Mouse (Mus musculus) neural tube, embryonic 11.5 days (tissue): ENCODE data around the gene Slc4a5. TPM values are rescaled to one million over a fixed set of nuclear protein-coding genes. Genes with fewer than 3 reads are reported as not detected.
A peak's percentile ranks its signal among the peaks of the same experiment; 100 is the strongest.

ENCODE experiments used
- ATAC-seq: fragments of 200-750 bp; cut with Nextera tagmentation; 2 replicates; pipeline ENCODE4 v1.8.0; 2017; ENCODE audit warnings: moderate number of reproducible peaks, mild to moderate bottlenecking, moderate TSS enrichment, moderate library complexity; ENCODE audit not compliant: insufficient read depth, low FRiP score, low TSS enrichment
- DNase-seq: peaks from one replicate; pipeline ENCODE4 v3.0.0-alpha.2; 2015; ENCODE audit warnings: low spot score
- H3K27ac ChIP-seq: fragments of 300-500 bp; sonication (generic); 2 replicates; pipeline ENCODE4 v1.5.1; 2014; ENCODE audit warnings: low read depth, mild to moderate bottlenecking, low read length
- H3K27me3 ChIP-seq: fragments of 300-500 bp; sonication (generic); 2 replicates; pipeline ENCODE4 v1.6.1; 2014; ENCODE audit warnings: mild to moderate bottlenecking, low read length, mixed read lengths; ENCODE audit not compliant: control insufficient read depth, insufficient read depth
- H3K36me3 ChIP-seq: fragments of 300-500 bp; sonication (generic); 2 replicates; pipeline ENCODE4 v1.6.1; 2014; ENCODE audit warnings: mild to moderate bottlenecking, low read length, moderate library complexity, mixed read lengths; ENCODE audit not compliant: control insufficient read depth, insufficient read depth
- H3K4me1 ChIP-seq: fragments of 300-500 bp; sonication (generic); 2 replicates; pipeline ENCODE4 v1.6.1; 2014; ENCODE audit warnings: low read length, mixed read lengths; ENCODE audit not compliant: control insufficient read depth, insufficient read depth
- H3K4me2 ChIP-seq: fragments of 300-500 bp; sonication (generic); 2 replicates; pipeline ENCODE4 v1.6.1; 2014; ENCODE audit warnings: low read depth, mild to moderate bottlenecking, moderate library complexity
- H3K4me3 ChIP-seq: fragments of 300-500 bp; sonication (generic); 2 replicates; pipeline ENCODE4 v1.5.1; 2014; ENCODE audit warnings: low read depth, low read length
- H3K9ac ChIP-seq: fragments of 300-500 bp; sonication (generic); 2 replicates; pipeline ENCODE4 v1.6.1; 2014; ENCODE audit warnings: mild to moderate bottlenecking, low read length
- H3K9me3 ChIP-seq: fragments of 300-500 bp; sonication (generic); 2 replicates; pipeline ENCODE4 v1.6.1; 2016; ENCODE audit warnings: low read length; ENCODE audit not compliant: control insufficient read depth
- WGBS: fragments of 180-500 bp; shearing (Covaris S2); extraction: QIAGEN DNeasy Blood & Tissue Kit; methylation state at CpG from one replicate; pipeline ENCODE4 v1.1.7; 2014; 5-methylcytosine and 5-hydroxymethylcytosine counted together
- polyA plus RNA-seq: library from polyadenylated mRNA; unstranded; fragments of >200 nt; fragmentation: Nextera tagmentation; extraction: Ambion mirVana; gene quantifications from 2 replicates; pipeline ENCODE4 v1.2.1, GENCODE M21; 2014

Slc4a5 gene
- polyA plus RNA-seq, 1 experiment from 2014 or later: 0.28 TPM

- Histone ChIP-seq H3K4me2 (peak overlapping the region; percentile 57), H3K9ac (peak overlapping the region; percentile 69), H3K36me3 (no peaks in the 10 kb centered on the region), H3K4me1 (no peaks in the 10 kb centered on the region), H3K9me3 (no peaks in the 10 kb centered on the region), H3K4me3 (peak overlapping the region; percentile 43), H3K27ac (0 out of 2 replicates have a peak overlapping the region, but pooled peaks have one; percentile 2), H3K27me3 (no peaks in the 10 kb centered on the region)
- 3% methylated on average over 28 of the region's 28 CpGs for WGBS
- DNase-seq (peak; percentile 81), ATAC-seq (peak; percentile 85)
These were observed 48.7 kb downstream of the Slc4a5 start for GRCm38 (mm10) chr6:83268144-83269010.

DNA sequence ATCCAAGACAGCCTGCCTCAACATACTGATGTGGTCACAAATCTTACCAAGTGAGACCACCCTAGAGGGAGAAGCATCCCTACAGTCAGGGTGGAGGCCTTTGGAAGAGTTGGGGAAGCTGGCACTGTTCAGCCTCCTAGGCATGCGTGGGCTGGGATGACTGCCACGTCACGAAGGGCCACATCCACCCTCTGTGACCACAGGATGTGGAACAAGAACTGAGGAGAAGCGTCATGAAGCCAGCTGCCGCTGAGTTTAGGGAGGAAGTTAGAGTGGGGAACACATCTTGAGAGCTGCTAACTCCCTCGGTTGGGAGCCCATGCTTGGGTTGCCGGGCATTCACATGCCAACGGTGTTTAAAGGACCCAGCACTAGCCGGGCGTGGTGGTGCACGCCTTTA lies 54.1 kb downstream of the Slc4a5 start:
- ATAC-seq (no peak), DNase-seq (no peak)
- 90% methylated on average over 11 of the region's 11 CpGs for WGBS
- no peak overlapping the region for H3K4me3 ChIP-seq
- H3K36me3 ChIP-seq: no peaks in the 10 kb centered on the region
- H3K9ac ChIP-seq: no peak overlapping the region
- H3K4me1 ChIP-seq: no peaks in the 10 kb centered on the region
- H3K9me3 ChIP-seq: no peaks in the 10 kb centered on the region
- no peak overlapping the region for H3K27ac ChIP-seq
- H3K27me3 ChIP-seq: no peaks in the 10 kb centered on the region
- no peak overlapping the region for H3K4me2 ChIP-seq

DNA sequence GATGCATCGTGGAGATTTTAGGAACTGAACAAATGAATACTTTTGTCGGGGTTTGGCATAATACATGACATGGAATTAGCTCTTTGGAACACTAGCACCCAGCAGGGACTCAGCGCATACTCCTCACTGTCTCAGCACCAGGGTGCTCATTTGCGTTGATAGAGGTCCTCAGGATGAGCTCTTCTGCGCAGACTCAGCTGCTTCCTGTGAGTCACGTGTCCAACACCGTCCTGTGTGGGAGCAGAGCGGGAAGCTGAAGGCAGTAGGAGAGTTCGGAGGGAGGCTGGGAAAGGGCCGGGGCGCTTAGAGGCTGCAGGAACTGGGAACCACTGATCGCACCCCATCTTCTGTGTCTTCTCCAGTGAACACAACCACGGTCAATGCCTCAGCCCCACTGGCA lies 57.5 kb downstream of the Slc4a5 start:
- no peaks in the 10 kb centered on the region for H3K36me3 ChIP-seq
- 66% methylated on average over 13 of the region's 13 CpGs for whole genome bisulfite sequencing
- DNase-seq: no peak
- no peaks in the 10 kb centered on the region for H3K27me3 ChIP-seq
- H3K4me3 ChIP-seq: no peak overlapping the region
- ATAC-seq: no peak
- H3K27ac ChIP-seq: no peak overlapping the region
- H3K4me2 ChIP-seq: no peak overlapping the region
- no peaks in the 10 kb centered on the region for H3K9me3 ChIP-seq
- H3K4me1 ChIP-seq: no peaks in the 10 kb centered on the region
- H3K9ac ChIP-seq: no peak overlapping the region

DNA sequence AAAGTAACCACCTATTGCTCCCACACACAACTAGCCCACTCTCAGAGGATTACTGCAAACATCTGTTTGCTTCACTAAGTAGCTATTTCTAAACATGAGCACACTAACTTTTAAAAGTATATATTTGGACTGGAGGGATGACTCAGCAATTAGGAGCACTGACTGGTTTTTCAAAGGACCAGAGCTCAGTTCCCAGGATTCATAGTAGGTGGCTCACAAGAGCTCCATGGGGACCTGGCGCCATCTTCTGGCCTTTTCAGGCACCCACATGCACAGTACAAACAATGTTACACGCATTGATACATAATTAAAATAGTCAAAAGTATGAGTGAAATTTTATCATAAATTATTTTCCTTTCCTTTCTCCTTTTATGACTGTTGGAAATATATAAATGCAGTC lies 59.3 kb downstream of the Slc4a5 start:
- whole genome bisulfite sequencing: 27% methylated on average over 2 of the region's 2 CpGs
- Histone ChIP-seq H3K4me2 (no peak overlapping the region), H3K27ac (no peak overlapping the region), H3K9me3 (no peaks in the 10 kb centered on the region), H3K36me3 (no peaks in the 10 kb centered on the region), H3K27me3 (no peaks in the 10 kb centered on the region), H3K9ac (no peak overlapping the region), H3K4me3 (no peak overlapping the region), H3K4me1 (no peaks in the 10 kb centered on the region)
- no peak for DNase-seq
- no peak for ATAC-seq

DNA sequence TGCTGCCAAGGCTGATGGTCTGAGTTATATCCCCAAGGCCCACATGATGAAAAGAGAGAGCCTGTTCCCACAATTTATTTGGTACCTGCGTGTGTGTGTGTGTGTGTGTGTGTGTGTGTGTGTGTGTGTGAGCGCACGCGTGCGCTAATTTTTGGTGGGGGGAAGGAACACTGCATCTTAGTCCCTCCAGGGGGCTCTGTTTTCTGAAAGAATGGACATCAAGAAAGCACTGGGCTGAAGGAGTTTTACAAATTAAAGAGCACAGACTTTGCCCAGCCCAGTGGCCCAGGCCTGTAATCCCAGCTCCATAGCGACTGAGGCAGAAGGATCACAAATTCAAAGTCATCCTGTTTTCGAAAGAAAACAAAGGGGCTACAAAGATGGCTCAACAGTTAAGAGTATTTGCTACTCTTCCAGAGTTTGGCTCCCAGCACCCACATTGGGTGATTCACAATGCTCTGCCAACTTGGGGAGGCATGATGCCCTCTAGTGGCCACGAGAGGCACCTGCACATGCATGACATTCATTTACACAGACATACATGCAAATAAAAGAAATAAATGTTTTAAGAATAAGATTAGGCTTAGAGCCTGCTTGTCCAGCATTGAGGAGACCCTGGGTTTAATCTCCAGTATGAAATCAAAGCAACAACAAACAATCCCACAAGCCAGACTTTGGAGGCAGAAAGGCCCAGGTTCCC lies 60.8 kb downstream of the Slc4a5 start:
- ATAC-seq (no peak), DNase-seq (no peak)
- H3K4me1 ChIP-seq: no peaks in the 10 kb centered on the region
- 74% methylated on average over 8 of the region's 8 CpGs for WGBS
- H3K36me3 ChIP-seq: no peaks in the 10 kb centered on the region
- no peak overlapping the region for H3K9ac ChIP-seq
- no peak overlapping the region for H3K27ac ChIP-seq
- H3K9me3 ChIP-seq: no peaks in the 10 kb centered on the region
- H3K4me3 ChIP-seq: no peak overlapping the region
- H3K4me2 ChIP-seq: no peak overlapping the region
- H3K27me3 ChIP-seq: no peaks in the 10 kb centered on the region

- DNase-seq (no peak), ATAC-seq (no peak)
- no peaks in the 10 kb centered on the region for H3K9me3 ChIP-seq
- H3K4me1 ChIP-seq: peaks cover 6% of the 10 kb centered on the region; the same call in 1 of the 2 replicates
- no peak overlapping the region for H3K9ac ChIP-seq
- H3K27me3 ChIP-seq: no peaks in the 10 kb centered on the region
- 84% methylated on average over 7 of the region's 7 CpGs for WGBS
- no peak overlapping the region for H3K4me3 ChIP-seq
- no peak overlapping the region for H3K4me2 ChIP-seq
- no peaks in the 10 kb centered on the region for H3K36me3 ChIP-seq
- H3K27ac ChIP-seq: no peak overlapping the region
These were observed 81.0 kb downstream of the Slc4a5 start for GRCm38 (mm10) chr6:83300447-83301229.

- H3K27ac ChIP-seq: no peak overlapping the region
- H3K9ac ChIP-seq: no peak overlapping the region
- no peaks in the 10 kb centered on the region for H3K27me3 ChIP-seq
- H3K4me1 ChIP-seq: peaks cover 6% of the 10 kb centered on the region; the same call in 1 of the 2 replicates
- no peak overlapping the region for H3K4me2 ChIP-seq
- WGBS: 84% methylated on average over 2 of the region's 2 CpGs
- H3K4me3 ChIP-seq: no peak overlapping the region
- ATAC-seq (no peak), DNase-seq (no peak)
- H3K9me3 ChIP-seq: no peaks in the 10 kb centered on the region
- H3K36me3 ChIP-seq: peaks cover 2% of the 10 kb centered on the region; the same call in 1 of the 2 replicates
These were observed 81.7 kb downstream of the Slc4a5 start for GRCm38 (mm10) chr6:83301294-83301693.

DNA sequence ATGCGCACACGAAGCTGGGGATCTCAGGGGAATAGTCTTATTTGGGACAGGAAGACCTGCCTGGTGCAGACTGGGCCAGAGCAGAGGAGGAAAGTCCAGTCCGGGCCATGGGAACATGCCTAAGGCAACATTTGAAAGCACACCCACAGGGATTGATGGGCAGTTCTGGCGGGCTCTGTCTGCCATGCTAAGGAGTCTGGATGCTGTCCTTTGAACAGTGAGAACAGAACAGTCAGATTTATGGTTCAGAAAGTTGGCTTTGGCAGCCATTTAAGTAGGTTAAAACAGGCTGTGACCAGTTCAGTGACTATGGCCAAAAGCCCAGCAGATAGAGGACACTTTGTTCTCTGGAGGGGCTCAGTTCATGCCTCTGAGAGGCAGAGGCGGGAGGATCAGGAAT lies 82.6 kb downstream of the Slc4a5 start:
- 65% methylated on average over 5 of the region's 5 CpGs for WGBS
- H3K27me3 ChIP-seq: no peaks in the 10 kb centered on the region
- no peak for DNase-seq
- H3K4me3 ChIP-seq: no peak overlapping the region
- H3K36me3 ChIP-seq: peaks cover 5% of the 10 kb centered on the region; the same call in 1 of the 2 replicates
- H3K9ac ChIP-seq: no peak overlapping the region
- ATAC-seq: 0 out of 2 replicates have a peak, but pooled peaks have one; percentile 35
- no peaks in the 10 kb centered on the region for H3K9me3 ChIP-seq
- no peak overlapping the region for H3K27ac ChIP-seq
- H3K4me2 ChIP-seq: no peak overlapping the region
- H3K4me1 ChIP-seq: peaks cover 6% of the 10 kb centered on the region; the same call in 1 of the 2 replicates
